Mouse (Mus musculus): Measurements from ENCODE around the gene Grik4. TPM values are rescaled to one million over a fixed set of nuclear protein-coding genes. Genes with fewer than 3 reads are reported as not detected.

Gene Grik4
- polyA plus RNA-seq, 1 experiment from 2014 or later, result 1.9 TPM

- no peaks in the 10 kb centered on the region; the same call in 1 of the 2 replicates for H3K27me3 ChIP-seq (ENCODE audit: insufficient read depth, poor library complexity, severe bottlenecking)
- no peaks in the 10 kb centered on the region for H3K9me3 ChIP-seq
- DNase-seq (ENCODE audit: low spot score), result no peak
- WGBS, result 79% methylated on average over 11 of the region's 11 CpGs
- H3K36me3 ChIP-seq, result no peaks in the 10 kb centered on the region
- no peak overlapping the region for H3K4me3 ChIP-seq
- no peak overlapping the region for H3K27ac ChIP-seq
- no peaks in the 10 kb centered on the region for H3K4me1 ChIP-seq
Observed at GRCm38 (mm10) chr9:42504559-42504958, 439.7 kb downstream of the Grik4 start.

GRCm38 (mm10) chr9:42503709-42504108 is 440.6 kb downstream of the Grik4 start:
- H3K36me3 ChIP-seq, result no peaks in the 10 kb centered on the region
- DNase-seq (ENCODE audit: low spot score), result no peak
- H3K27me3 ChIP-seq (ENCODE audit: insufficient read depth, poor library complexity, severe bottlenecking), result no peaks in the 10 kb centered on the region; the same call in 1 of the 2 replicates
- H3K27ac ChIP-seq, result no peak overlapping the region
- WGBS, result 76% methylated on average over 4 of the region's 4 CpGs
- H3K4me1 ChIP-seq, result no peaks in the 10 kb centered on the region
- H3K9me3 ChIP-seq, result no peaks in the 10 kb centered on the region
- H3K4me3 ChIP-seq, result no peak overlapping the region

- H3K27ac ChIP-seq, result no peak overlapping the region
- no peaks in the 10 kb centered on the region for H3K27me3 ChIP-seq (ENCODE audit: insufficient read depth, poor library complexity, severe bottlenecking)
- 45% methylated on average over 2 of the region's 2 CpGs for WGBS
- H3K4me1 ChIP-seq, result no peaks in the 10 kb centered on the region
- H3K4me3 ChIP-seq, result no peak overlapping the region
- no peaks in the 10 kb centered on the region for H3K36me3 ChIP-seq
- H3K9me3 ChIP-seq, result no peaks in the 10 kb centered on the region
- DNase-seq (ENCODE audit: low spot score), result no peak
Observed at GRCm38 (mm10) chr9:42496296-42496695, 448.0 kb downstream of the Grik4 start.

GRCm38 (mm10) chr9:42491780-42492179 is 452.5 kb downstream of the Grik4 start:
- WGBS, result 82% methylated on average over 9 of the region's 9 CpGs
- Histone ChIP-seq H3K36me3 (no peaks in the 10 kb centered on the region), H3K27ac (no peak overlapping the region), H3K4me3 (no peak overlapping the region), H3K4me1 (no peaks in the 10 kb centered on the region), H3K27me3 (ENCODE audit: insufficient read depth, poor library complexity, severe bottlenecking) (peaks cover 11% of the 10 kb centered on the region; the same call in 1 of the 2 replicates), H3K9me3 (no peaks in the 10 kb centered on the region)
- DNase-seq (ENCODE audit: low spot score), result no peak

- WGBS, result 83% methylated on average over 16 of the region's 16 CpGs
- Histone ChIP-seq H3K27ac (no peak overlapping the region), H3K27me3 (ENCODE audit: insufficient read depth, poor library complexity, severe bottlenecking) (peaks cover 11% of the 10 kb centered on the region; the same call in 1 of the 2 replicates), H3K36me3 (no peaks in the 10 kb centered on the region), H3K4me3 (no peak overlapping the region), H3K4me1 (no peaks in the 10 kb centered on the region), H3K9me3 (no peaks in the 10 kb centered on the region)
- no peak for DNase-seq (ENCODE audit: low spot score)
Observed at GRCm38 (mm10) chr9:42490589-42491382, 453.5 kb downstream of the Grik4 start.

GRCm38 (mm10) chr9:42488071-42488470 is 456.2 kb downstream of the Grik4 start:
- Histone ChIP-seq H3K27ac (no peak overlapping the region), H3K36me3 (no peaks in the 10 kb centered on the region), H3K4me1 (no peaks in the 10 kb centered on the region), H3K9me3 (no peaks in the 10 kb centered on the region), H3K27me3 (ENCODE audit: insufficient read depth, poor library complexity, severe bottlenecking) (peaks cover 11% of the 10 kb centered on the region; the same call in 1 of the 2 replicates), H3K4me3 (no peak overlapping the region)
- no peak for DNase-seq (ENCODE audit: low spot score)
- 83% methylated on average over 1 of the region's 1 CpGs for WGBS

- Histone ChIP-seq H3K27me3 (ENCODE audit: insufficient read depth, poor library complexity, severe bottlenecking) (peaks cover 11% of the 10 kb centered on the region; the same call in 1 of the 2 replicates), H3K9me3 (no peaks in the 10 kb centered on the region), H3K27ac (no peak overlapping the region), H3K4me3 (no peak overlapping the region), H3K36me3 (no peaks in the 10 kb centered on the region), H3K4me1 (no peaks in the 10 kb centered on the region)
- 69% methylated on average over 4 of the region's 4 CpGs for WGBS
- DNase-seq (ENCODE audit: low spot score), result no peak
Observed at GRCm38 (mm10) chr9:42486913-42487312, 457.4 kb downstream of the Grik4 start.

GRCm38 (mm10) chr9:42484667-42485066 is 459.6 kb downstream of the Grik4 start:
- H3K9me3 ChIP-seq, result no peaks in the 10 kb centered on the region
- DNase-seq (ENCODE audit: low spot score), result no peak
- no peaks in the 10 kb centered on the region for H3K36me3 ChIP-seq
- no peak overlapping the region for H3K4me3 ChIP-seq
- no peak overlapping the region for H3K27ac ChIP-seq
- H3K4me1 ChIP-seq, result no peaks in the 10 kb centered on the region
- 92% methylated on average over 1 of the region's 1 CpGs for WGBS
- H3K27me3 ChIP-seq (ENCODE audit: insufficient read depth, poor library complexity, severe bottlenecking), result peaks cover 10% of the 10 kb centered on the region; the same call in 1 of the 2 replicates

GRCm38 (mm10) chr9:42482944-42483343 is 461.3 kb downstream of the Grik4 start:
- Histone ChIP-seq H3K4me1 (no peaks in the 10 kb centered on the region), H3K9me3 (no peaks in the 10 kb centered on the region)
- 81% methylated on average over 1 of the region's 1 CpGs for whole genome bisulfite sequencing

GRCm38 (mm10) chr9:42476166-42476565 is 468.1 kb downstream of the Grik4 start:
- no peaks in the 10 kb centered on the region for H3K36me3 ChIP-seq
- DNase-seq (ENCODE audit: low spot score), result no peak
- H3K4me1 ChIP-seq, result peaks cover 8% of the 10 kb centered on the region
- no peaks in the 10 kb centered on the region for H3K9me3 ChIP-seq
- H3K4me3 ChIP-seq, result no peak overlapping the region
- peaks cover 22% of the 10 kb centered on the region; the same call in 1 of the 2 replicates for H3K27me3 ChIP-seq (ENCODE audit: insufficient read depth, poor library complexity, severe bottlenecking)
- no peak overlapping the region for H3K27ac ChIP-seq
- 84% methylated on average over 4 of the region's 4 CpGs for WGBS

More at GRCm38 (mm10) chr9:42482944-42483343, 461.3 kb downstream of the Grik4 start:
- H3K27ac ChIP-seq, result no peak overlapping the region
- no peaks in the 10 kb centered on the region for H3K36me3 ChIP-seq
- DNase-seq (ENCODE audit: low spot score), result no peak
- H3K4me3 ChIP-seq, result no peak overlapping the region
- peaks cover 8% of the 10 kb centered on the region; the same call in 1 of the 2 replicates for H3K27me3 ChIP-seq (ENCODE audit: insufficient read depth, poor library complexity, severe bottlenecking)

- no peak for DNase-seq (ENCODE audit: low spot score)
- Histone ChIP-seq H3K4me3 (no peak overlapping the region), H3K27me3 (ENCODE audit: insufficient read depth, poor library complexity, severe bottlenecking) (peaks cover 26% of the 10 kb centered on the region), H3K9me3 (no peaks in the 10 kb centered on the region), H3K36me3 (no peaks in the 10 kb centered on the region), H3K27ac (no peak overlapping the region), H3K4me1 (peaks cover 15% of the 10 kb centered on the region)
- WGBS, result 56% methylated on average over 8 of the region's 8 CpGs
Observed at GRCm38 (mm10) chr9:42474244-42474643, 470.0 kb downstream of the Grik4 start.

GRCm38 (mm10) chr9:42471921-42472747 is 472.2 kb downstream of the Grik4 start:
- DNase-seq (ENCODE audit: low spot score), result peak; percentile 96
- Histone ChIP-seq H3K36me3 (no peaks in the 10 kb centered on the region), H3K4me1 (peaks cover 15% of the 10 kb centered on the region), H3K27me3 (ENCODE audit: insufficient read depth, poor library complexity, severe bottlenecking) (peaks cover 47% of the 10 kb centered on the region), H3K9me3 (no peaks in the 10 kb centered on the region), H3K4me3 (peak overlapping the region; percentile 87), H3K27ac (peak overlapping the region; percentile 88)
- 6% methylated on average over 49 of the region's 49 CpGs for WGBS

- no peak for DNase-seq (ENCODE audit: low spot score)
- no peaks in the 10 kb centered on the region for H3K9me3 ChIP-seq
- WGBS, result 49% methylated on average over 4 of the region's 4 CpGs
- peak overlapping the region; percentile 87 for H3K4me3 ChIP-seq
- H3K27ac ChIP-seq, result peak overlapping the region; percentile 88
- H3K4me1 ChIP-seq, result peaks cover 17% of the 10 kb centered on the region
- H3K27me3 ChIP-seq (ENCODE audit: insufficient read depth, poor library complexity, severe bottlenecking), result peaks cover 55% of the 10 kb centered on the region
- H3K36me3 ChIP-seq, result 0 out of 2 replicates have a peak, but pooled peaks cover 3% of the 10 kb centered on the region
Observed at GRCm38 (mm10) chr9:42471214-42471613, 473.1 kb downstream of the Grik4 start.

Data from heart, embryonic 10.5 days (tissue).